Mouse (Mus musculus) hematopoietic stem cell, adult 5-6 weeks (primary cell): ENCODE measurements around the gene Dnah2. TPM values are rescaled to one million over a fixed set of nuclear protein-coding genes. Genes with fewer than 3 reads are reported as not detected.
A peak's percentile ranks its signal among the peaks of the same experiment; 100 is the strongest.

Source experiments
- ATAC-seq, 2 experiments: fragments of 125-278 bp in 1 of 2; replicated peaks in 1 of 2; 2 replicates each; pipeline ENCODE4 v1.8.0; 2016 to 2017; ENCODE audit warnings: inconsistent platforms in 2 of 2, mild to moderate bottlenecking in 2 of 2, moderate number of reproducible peaks in 2 of 2, low read depth in 1 of 2, moderate TSS enrichment in 1 of 2; ENCODE audit not compliant: low FRiP score in 2 of 2, poor library complexity in 2 of 2, severe bottlenecking in 2 of 2, insufficient read depth in 1 of 2, low TSS enrichment in 1 of 2
- total RNA-seq: library from RNA; stranded (forward); fragments of 172-1452, 232-1000 nt; gene quantifications from 2 replicates; pipeline ENCODE4 v1.2.3, GENCODE M21; 2017

Gene Dnah2
- total RNA-seq, 1 experiment from 2014 or later = not detected

- ATAC-seq = peak; percentile 71 to 83; a peak in 3 of 4 replicates
These were observed 35.1 kb downstream of the Dnah2 start for GRCm38 (mm10) chr11:69513840-69514239.

GRCm38 (mm10) chr11:69510796-69511496, 38.0 kb downstream of the Dnah2 start:
- ATAC-seq = no peak

GRCm38 (mm10) chr11:69503863-69504280, 45.0 kb downstream of the Dnah2 start:
- no peak for ATAC-seq

- ATAC-seq = no peak
These were observed 47.4 kb downstream of the Dnah2 start for GRCm38 (mm10) chr11:69501555-69501954.

GRCm38 (mm10) chr11:69499140-69499539, 49.8 kb downstream of the Dnah2 start:
- ATAC-seq = no peak

- peak; percentile 27 to 48; a peak in 2 of 4 replicates for ATAC-seq
These were observed 57.2 kb downstream of the Dnah2 start for GRCm38 (mm10) chr11:69491711-69492110.

- no peak for ATAC-seq
These were observed 58.0 kb downstream of the Dnah2 start for GRCm38 (mm10) chr11:69490898-69491297.

- no peak for ATAC-seq
These were observed 61.4 kb downstream of the Dnah2 start for GRCm38 (mm10) chr11:69487474-69487873.

- no peak for ATAC-seq
These were observed 71.3 kb downstream of the Dnah2 start for GRCm38 (mm10) chr11:69477645-69478044.

GRCm38 (mm10) chr11:69476802-69477201, 72.1 kb downstream of the Dnah2 start:
- no peak for ATAC-seq

- no peak for ATAC-seq
These were observed 74.2 kb downstream of the Dnah2 start for GRCm38 (mm10) chr11:69474737-69475136.

GRCm38 (mm10) chr11:69472687-69473086, 76.2 kb downstream of the Dnah2 start:
- ATAC-seq = no peak

- ATAC-seq = no peak
These were observed 77.4 kb downstream of the Dnah2 start for GRCm38 (mm10) chr11:69471491-69471890.

GRCm38 (mm10) chr11:69469301-69469700, 79.6 kb downstream of the Dnah2 start:
- no peak for ATAC-seq

GRCm38 (mm10) chr11:69463996-69464395, 84.9 kb downstream of the Dnah2 start:
- no peak for ATAC-seq

GRCm38 (mm10) chr11:69461568-69461967, 87.3 kb downstream of the Dnah2 start:
- ATAC-seq = no peak

GRCm38 (mm10) chr11:69459883-69460282, 89.0 kb downstream of the Dnah2 start:
- ATAC-seq = no peak

GRCm38 (mm10) chr11:69457006-69457579, 91.8 kb downstream of the Dnah2 start:
- ATAC-seq = no peak
